Mouse (Mus musculus): ENCODE measurements around the gene Gsta2.
A peak's percentile ranks its signal among the peaks of the same experiment; 100 is the strongest.
"Not testable (repeated sequence)": the region's sequence is repeated elsewhere in the genome, so short reads cannot be mapped to it uniquely, and the experiment has no call there.

The Gsta2 gene

DNA sequence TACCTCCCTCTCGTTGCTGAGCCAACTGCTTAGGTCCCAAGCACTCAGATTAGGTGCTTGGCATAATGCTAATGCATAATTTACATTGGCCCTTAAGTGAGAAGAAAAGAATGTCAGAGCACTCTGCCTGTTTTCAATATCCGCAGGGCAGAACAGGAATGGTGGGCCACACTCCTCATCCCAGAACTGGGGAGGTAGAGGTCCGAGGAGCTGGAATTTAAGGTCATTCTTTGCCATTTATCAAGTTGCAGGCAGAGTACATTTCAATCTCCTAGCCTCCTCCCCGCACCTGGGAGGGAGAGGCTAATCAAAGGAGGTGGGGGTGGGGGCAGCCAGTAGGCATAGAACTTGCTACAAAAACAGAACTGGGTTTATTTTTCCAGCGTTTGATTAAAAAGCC, 18.8 kb upstream of the Gsta2 start:
- DNase-seq (ENCODE audit: low read depth, low spot score): no peak
- no peaks in the 10 kb centered on the region for H3K27me3 ChIP-seq (ENCODE audit: control insufficient read depth, insufficient read depth, low read length, poor library complexity, severe bottlenecking)
- no peaks in the 10 kb centered on the region for H3K36me3 ChIP-seq (ENCODE audit: control insufficient read depth, insufficient read depth, low read length, poor library complexity, severe bottlenecking)

DNA sequence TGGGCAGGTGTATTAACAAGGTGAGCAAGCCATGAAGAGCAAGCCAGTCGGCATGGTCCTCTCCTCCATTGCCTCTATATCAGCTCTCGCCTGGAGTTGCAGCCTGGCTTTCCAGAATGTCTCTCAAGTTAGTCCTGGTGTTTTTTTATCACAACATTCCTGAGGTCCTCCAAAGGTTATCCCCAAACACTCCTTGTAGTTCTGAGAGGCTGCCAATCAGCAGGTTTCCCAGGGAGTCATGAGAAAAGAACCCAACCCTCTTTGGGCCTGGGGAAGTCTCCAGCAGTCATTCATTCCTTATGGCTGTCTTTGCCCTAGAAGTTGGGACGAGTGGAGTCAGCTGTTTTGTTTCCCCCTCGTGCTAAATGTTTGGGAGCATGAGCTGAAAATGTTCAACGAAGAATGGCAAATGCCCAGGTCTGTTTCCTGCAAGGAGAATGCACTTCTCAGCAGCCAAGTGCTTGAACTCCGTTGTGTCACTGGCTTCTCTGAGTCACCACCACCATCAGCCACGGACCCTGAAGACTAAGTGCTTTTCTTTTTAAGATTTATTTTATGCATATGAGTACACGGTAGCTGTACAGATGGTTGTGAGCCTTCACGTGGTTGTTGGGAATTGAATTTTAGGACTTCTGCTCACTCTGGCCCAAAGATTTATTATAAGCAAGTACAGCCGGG, 17.4 kb upstream of the Gsta2 start:
- no peaks in the 10 kb centered on the region for H3K36me3 ChIP-seq (ENCODE audit: control insufficient read depth, insufficient read depth, low read length, poor library complexity, severe bottlenecking)
- DNase-seq (ENCODE audit: low read depth, low spot score): no peak
- no peaks in the 10 kb centered on the region for H3K27me3 ChIP-seq (ENCODE audit: control insufficient read depth, insufficient read depth, low read length, poor library complexity, severe bottlenecking)

DNA sequence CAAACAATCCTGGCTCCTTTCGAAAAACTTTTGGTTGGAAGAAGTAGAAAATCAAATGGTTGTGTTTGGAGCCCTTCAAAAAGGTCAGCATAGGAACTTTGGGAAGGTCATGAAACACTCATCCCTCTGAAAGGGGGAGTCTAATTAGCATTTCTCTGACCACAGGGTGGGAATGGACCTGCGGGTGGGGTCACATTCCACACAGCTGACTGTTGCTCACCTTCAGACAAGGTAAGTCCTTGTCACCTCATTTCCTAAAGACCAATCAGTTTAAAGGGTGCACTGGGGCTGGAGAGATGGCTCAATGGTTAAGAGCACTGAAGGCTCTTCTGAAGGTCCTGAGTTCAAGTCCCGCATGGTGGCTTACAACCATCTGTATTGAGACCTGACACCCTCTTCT, 15.9 kb upstream of the Gsta2 start:
- DNase-seq (ENCODE audit: low read depth, low spot score): no peak
- Histone ChIP-seq H3K27me3 (ENCODE audit: control insufficient read depth, insufficient read depth, low read length, poor library complexity, severe bottlenecking) (no peaks in the 10 kb centered on the region), H3K36me3 (ENCODE audit: control insufficient read depth, insufficient read depth, low read length, poor library complexity, severe bottlenecking) (no peaks in the 10 kb centered on the region)

DNA sequence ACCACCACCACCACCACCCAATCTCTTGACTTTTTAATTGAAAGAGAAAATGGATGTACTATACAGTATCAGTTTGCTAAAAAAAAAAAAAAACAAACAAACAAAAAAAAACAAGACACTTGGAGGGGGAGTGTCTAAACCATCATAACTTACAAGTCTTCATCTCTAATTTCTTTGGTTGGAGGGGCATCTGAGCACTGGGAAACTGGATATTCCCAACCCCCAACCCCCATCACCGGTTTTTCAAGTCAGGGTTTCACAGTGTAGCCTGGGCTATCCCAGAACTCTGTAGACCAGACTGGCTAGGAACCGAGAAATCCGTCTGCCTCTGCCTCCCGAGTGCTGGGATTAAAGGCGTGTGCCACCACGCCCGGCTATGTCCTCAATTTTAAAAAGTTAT, 14.2 kb upstream of the Gsta2 start:
- no peak for DNase-seq (ENCODE audit: low read depth, low spot score)
- Histone ChIP-seq H3K27me3 (ENCODE audit: control insufficient read depth, insufficient read depth, low read length, poor library complexity, severe bottlenecking) (no peaks in the 10 kb centered on the region), H3K36me3 (ENCODE audit: control insufficient read depth, insufficient read depth, low read length, poor library complexity, severe bottlenecking) (no peaks in the 10 kb centered on the region)

DNA sequence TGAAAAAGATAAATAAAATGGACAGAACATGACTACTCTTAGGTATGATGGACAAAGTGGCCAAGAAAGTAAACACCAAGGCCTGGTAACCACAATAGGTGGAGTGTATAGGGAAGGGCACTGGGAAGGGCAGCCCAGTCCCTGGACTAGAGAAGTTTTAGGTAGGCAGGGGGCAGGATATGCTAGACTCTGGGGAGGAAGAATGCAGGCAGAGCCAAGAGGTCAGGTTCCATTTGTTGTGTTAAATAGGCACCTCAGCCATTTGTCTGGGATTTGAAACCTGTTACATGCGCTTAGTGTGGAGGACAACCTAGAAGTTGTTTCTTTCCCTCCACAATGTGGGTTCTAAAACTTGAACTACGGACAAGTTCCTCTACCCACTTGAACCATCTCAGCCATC, 13.8 kb upstream of the Gsta2 start:
- no peaks in the 10 kb centered on the region for H3K36me3 ChIP-seq (ENCODE audit: control insufficient read depth, insufficient read depth, low read length, poor library complexity, severe bottlenecking)
- no peaks in the 10 kb centered on the region; the same call in 1 of the 2 replicates for H3K27me3 ChIP-seq (ENCODE audit: control insufficient read depth, insufficient read depth, low read length, poor library complexity, severe bottlenecking)

DNA sequence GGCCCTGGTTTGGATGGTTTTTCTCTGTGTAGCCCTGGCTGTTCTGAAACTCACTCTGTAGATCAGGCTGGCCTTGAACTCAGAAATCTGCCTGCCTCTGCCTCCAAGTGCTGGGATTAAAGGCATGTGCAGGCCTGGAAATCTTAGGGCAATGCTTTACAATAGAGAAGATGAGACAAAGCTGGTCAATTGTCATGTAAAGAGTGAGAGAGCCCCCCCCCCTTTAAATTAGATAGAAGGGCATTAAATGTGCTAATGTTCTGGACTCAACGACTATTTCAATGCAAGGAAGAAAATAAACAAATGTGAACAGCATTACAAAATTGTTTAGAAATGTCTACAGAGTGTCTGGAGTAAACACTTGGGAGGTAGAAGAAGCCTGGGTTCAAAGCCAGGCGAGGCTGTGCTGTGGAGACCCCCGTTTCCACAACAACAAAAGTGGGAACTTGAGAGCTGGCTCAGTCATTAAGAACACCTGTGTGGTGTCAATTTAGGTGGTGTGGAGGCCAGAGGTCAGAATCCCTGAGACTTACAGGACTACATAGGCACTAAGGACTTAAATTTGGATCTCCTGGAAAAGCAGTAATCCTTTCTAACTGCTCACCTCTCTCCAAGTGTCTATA, 13.2 kb upstream of the Gsta2 start:
- DNase-seq (ENCODE audit: low read depth, low spot score): no peak
- no peaks in the 10 kb centered on the region for H3K36me3 ChIP-seq (ENCODE audit: control insufficient read depth, insufficient read depth, low read length, poor library complexity, severe bottlenecking)

More for the DNA sequence above, 13.8 kb upstream of the Gsta2 start:
- DNase-seq (ENCODE audit: low read depth, low spot score): no peak

DNA sequence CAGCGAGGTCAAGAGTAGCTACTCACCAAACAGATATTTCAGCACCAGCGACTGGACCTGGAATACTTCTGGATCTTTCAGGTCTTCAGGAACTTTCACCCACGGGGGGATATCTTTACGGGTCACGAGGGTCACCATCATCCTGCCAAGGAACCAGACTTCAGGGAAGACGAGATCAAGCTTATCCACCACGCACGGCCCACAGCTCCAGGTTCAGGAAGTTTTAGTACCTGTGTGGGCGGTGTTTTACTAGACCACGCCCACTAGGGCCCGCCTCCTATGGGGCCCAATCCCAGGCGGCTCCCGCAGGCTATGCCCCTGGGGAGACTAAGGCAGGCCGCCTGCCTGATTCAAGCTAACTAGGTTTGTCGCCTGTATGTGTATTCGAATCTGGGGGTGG, 12.4 kb upstream of the Gsta2 start, which contains the start of gene Dppa5a:
Dppa5a (minus strand) TSS at position 219 of the 400 bp plus-strand sequence.
- not testable (repeated sequence) for H3K27me3 ChIP-seq (ENCODE audit: control insufficient read depth, insufficient read depth, low read length, poor library complexity, severe bottlenecking); DNase-seq (ENCODE audit: low read depth, low spot score); H3K36me3 ChIP-seq (ENCODE audit: control insufficient read depth, insufficient read depth, low read length, poor library complexity, severe bottlenecking)

More for the DNA sequence above, 13.2 kb upstream of the Gsta2 start:
- no peaks in the 10 kb centered on the region; the same call in 1 of the 2 replicates for H3K27me3 ChIP-seq (ENCODE audit: control insufficient read depth, insufficient read depth, low read length, poor library complexity, severe bottlenecking)

DNA sequence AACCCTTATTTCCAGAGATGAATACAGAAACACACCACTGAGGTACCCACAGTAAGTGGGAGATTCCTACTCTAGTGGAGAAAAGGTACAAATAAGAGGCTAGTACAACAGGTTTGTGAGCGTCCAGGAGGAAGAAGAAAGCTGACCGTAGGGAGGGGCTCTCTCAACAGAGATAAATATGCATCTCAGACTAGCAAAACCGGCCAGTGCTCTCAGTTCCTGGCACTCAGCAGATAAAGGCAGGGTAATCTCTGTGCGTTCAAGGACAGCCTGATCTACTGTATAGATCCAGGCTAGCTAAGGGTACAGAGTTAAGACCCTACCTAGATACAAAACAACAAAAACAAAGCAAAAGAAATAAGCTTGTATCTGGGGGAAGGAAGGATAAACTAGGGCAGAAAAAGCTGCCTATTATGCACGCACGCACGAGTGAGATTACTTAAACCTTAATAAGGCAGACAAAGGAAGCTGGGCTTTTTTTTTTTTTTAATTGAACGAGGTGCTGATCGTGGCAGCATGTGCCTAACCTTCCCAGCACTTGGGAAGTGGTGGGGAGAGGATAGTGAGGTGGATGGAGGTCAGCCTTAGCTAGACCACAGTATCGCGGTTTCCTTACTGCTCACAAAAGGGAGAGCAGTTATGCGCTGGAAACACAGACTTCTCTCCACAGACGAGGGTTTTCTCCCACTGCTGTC, 10.4 kb upstream of the Gsta2 start:
- H3K36me3 ChIP-seq (ENCODE audit: control insufficient read depth, insufficient read depth, low read length, poor library complexity, severe bottlenecking): no peaks in the 10 kb centered on the region
- no peak for DNase-seq (ENCODE audit: low read depth, low spot score)
- no peaks in the 10 kb centered on the region; the same call in 1 of the 2 replicates for H3K27me3 ChIP-seq (ENCODE audit: control insufficient read depth, insufficient read depth, low read length, poor library complexity, severe bottlenecking)

DNA sequence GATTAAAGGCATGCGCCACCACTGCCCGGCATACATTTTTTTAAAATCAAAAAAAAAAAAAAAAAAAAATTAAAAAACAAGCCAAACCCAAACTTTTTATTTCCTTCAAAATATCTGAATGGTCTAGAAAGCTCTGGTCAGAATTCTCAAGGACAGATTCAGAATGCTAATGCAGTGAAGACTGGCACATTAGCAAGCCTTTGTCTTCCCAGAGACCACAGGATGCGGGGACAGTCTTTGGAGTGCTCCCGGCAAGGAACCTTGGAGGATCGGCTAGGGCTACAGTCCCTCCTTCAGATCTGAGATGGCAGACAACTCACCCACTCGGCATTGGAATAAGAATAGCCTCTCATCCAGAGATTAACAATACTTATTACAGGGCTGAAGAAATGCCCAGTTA, 9.1 kb upstream of the Gsta2 start:
- DNase-seq (ENCODE audit: low read depth, low spot score): no peak
- H3K27me3 ChIP-seq (ENCODE audit: control insufficient read depth, insufficient read depth, low read length, poor library complexity, severe bottlenecking): no peaks in the 10 kb centered on the region; the same call in 1 of the 2 replicates
- H3K36me3 ChIP-seq (ENCODE audit: control insufficient read depth, insufficient read depth, low read length, poor library complexity, severe bottlenecking): no peaks in the 10 kb centered on the region

DNA sequence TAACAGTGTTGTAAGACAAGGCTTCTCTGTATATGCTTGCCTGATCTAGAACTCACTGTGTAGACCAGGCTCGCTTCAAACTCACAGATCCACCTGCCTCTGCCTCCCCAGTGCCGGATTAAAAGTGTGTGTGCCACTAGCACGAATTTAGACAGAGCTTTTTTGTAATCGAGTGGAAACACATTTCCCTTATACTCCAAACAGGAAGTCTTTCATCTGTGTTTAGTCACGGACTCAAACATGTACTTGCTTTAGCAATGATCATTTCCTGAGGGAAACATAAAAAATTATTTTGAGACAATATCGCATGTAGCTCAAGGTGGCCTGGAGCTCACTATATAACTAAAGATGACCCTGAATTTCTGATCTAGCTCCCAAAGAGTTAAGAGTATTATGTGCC, 7.8 kb upstream of the Gsta2 start:
- no peak for DNase-seq (ENCODE audit: low read depth, low spot score)
- H3K27me3 ChIP-seq (ENCODE audit: control insufficient read depth, insufficient read depth, low read length, poor library complexity, severe bottlenecking): no peaks in the 10 kb centered on the region; the same call in 1 of the 2 replicates
- no peaks in the 10 kb centered on the region for H3K36me3 ChIP-seq (ENCODE audit: control insufficient read depth, insufficient read depth, low read length, poor library complexity, severe bottlenecking)

DNA sequence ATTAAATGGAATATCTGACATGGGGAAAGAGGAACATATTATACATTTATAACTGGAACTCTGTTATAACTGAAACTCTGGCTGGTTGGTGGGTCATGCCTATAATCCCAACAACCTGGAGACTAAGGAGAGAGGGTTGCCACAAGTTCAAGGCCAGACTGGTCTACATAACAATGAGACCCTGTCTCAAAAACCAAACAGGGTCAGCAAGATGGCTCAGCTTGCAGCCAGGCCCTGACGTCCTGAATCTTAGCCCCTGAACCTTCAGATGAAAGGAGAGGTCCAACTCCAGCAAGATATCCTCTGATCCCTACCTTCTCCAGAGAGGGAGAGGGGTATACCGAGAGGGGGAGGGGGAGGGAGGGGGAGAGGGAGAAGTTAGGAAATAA, 4.9 kb upstream of the Gsta2 start:
- H3K36me3 ChIP-seq (ENCODE audit: control insufficient read depth, insufficient read depth, low read length, poor library complexity, severe bottlenecking): no peaks in the 10 kb centered on the region
- H3K27me3 ChIP-seq (ENCODE audit: control insufficient read depth, insufficient read depth, low read length, poor library complexity, severe bottlenecking): no peaks in the 10 kb centered on the region; the same call in 1 of the 2 replicates
- no peak for DNase-seq (ENCODE audit: low read depth, low spot score)

DNA sequence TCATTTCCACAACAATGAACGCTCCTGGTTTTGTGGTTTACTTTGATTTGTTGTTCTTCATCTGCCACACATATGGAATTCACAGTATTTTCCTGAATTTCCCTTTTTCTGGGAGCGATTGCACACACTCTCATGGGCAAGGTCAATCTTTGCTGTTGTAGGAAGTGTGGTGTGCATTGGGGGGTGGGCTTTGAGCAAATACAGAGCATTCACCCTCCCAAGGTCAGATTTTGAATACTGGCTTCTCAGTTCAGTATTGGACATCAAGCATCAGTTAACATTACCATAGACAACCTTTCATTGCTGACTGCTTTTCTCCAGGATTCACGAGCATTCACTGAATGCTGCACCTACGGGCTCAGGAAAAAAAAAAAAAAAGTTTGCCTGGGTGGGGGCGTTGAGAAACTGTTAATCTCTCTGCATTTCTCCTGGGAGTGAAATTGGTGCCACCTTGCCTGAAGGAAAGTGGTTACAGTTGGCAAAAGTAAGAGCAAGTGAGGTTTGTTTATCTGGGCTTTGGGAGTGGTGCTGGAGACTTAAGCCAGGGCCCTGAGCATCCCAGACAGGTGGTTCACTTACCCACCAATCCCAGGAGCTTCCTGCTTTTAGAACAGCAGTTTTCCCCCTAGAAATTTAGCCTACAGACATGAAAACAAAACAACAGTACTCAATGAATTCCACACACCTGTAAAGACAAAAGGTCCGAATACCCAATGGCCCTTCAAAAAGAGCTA, 4.3 kb upstream of the Gsta2 start:
- no peaks in the 10 kb centered on the region for H3K36me3 ChIP-seq (ENCODE audit: control insufficient read depth, insufficient read depth, low read length, poor library complexity, severe bottlenecking)

DNA sequence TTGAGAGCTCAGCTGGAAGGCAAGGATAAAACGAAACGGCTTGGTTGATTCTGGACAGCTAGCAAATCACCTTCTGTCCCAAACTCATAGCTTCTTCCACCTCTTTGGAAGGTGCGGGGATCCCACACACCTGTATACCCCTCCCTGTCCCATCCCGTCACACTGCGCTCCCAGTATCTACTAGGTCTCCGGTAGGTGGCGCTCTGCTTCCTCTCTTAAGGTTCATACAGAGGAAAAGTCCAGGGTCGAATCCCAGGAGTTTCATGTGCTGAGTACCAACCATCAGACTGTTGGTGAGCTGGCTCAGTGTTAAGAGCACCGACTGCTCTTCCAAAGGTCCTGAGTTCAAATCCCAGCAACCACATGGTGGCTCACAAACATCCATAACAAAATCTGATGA, 2.5 kb upstream of the Gsta2 start:
- Histone ChIP-seq H3K36me3 (ENCODE audit: control insufficient read depth, insufficient read depth, low read length, poor library complexity, severe bottlenecking) (no peaks in the 10 kb centered on the region), H3K27me3 (ENCODE audit: control insufficient read depth, insufficient read depth, low read length, poor library complexity, severe bottlenecking) (no peaks in the 10 kb centered on the region)
- DNase-seq (ENCODE audit: low read depth, low spot score): peak; percentile 72

More for the DNA sequence above, 4.3 kb upstream of the Gsta2 start:
- DNase-seq (ENCODE audit: low read depth, low spot score): no peak
- no peaks in the 10 kb centered on the region; the same call in 1 of the 2 replicates for H3K27me3 ChIP-seq (ENCODE audit: control insufficient read depth, insufficient read depth, low read length, poor library complexity, severe bottlenecking)

DNA sequence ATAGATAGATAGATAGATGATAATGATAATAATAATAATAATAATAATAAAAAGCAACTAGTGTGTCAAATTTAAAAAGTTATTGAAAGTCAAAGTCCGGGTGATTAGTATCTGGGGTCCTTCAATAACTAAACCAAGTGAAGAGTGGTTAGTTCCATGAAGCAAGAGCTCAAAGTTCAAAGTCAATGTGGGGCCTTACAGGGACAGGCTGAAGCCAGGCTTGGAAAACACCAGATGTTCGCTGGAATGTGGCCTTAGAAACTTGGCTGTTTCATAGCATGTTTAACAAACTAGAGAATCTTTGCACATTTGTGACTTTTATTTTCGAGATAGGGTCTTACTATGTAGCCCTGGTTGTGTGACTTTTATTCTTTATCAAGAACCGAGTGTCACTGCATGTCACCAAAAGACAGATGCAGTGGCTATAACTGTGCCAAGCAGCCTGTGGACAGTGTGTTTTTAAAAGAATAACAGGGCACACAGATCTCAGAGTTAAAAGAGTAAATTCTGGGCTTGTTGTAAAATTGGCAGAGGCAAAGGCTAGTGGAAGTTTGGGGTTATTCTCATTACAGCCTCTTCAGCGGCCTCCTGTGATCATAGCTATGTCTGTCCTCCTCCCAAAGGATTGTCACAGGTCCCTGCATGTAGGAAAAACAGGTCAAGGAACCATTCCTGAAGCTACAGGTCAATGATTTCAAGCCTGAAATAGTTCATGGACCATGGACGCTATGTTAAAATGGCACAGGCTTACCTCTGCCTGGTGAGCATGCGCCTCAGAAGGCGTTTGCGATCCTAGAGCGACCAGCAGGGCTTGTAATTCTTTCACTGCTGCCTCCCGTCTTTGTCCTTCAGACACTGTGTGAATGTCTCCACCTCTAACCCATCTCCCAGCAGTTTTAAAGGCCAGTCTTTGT, 666 bp downstream of the Gsta2 start:
- DNase-seq (ENCODE audit: low read depth, low spot score): no peak

More for the DNA sequence above, 666 bp downstream of the Gsta2 start:
- Histone ChIP-seq H3K36me3 (ENCODE audit: control insufficient read depth, insufficient read depth, low read length, poor library complexity, severe bottlenecking) (no peaks in the 10 kb centered on the region), H3K27me3 (ENCODE audit: control insufficient read depth, insufficient read depth, low read length, poor library complexity, severe bottlenecking) (no peaks in the 10 kb centered on the region)

Data from splenic B cell, adult 2 months (primary cell).